Mouse (Mus musculus) brown adipose tissue, adult 24 weeks (tissue): ENCODE measurements at regions not wholly inside any gene's neighbourhood (a gene's known extent, or its start where the extent isn't known, plus 50 kb on each side); places are given as distances from the start of the nearest gene placed in this dataset.

ENCODE experiments used
- H3K27ac ChIP-seq: fragments of 200-500 bp; replicated peaks from 2 replicates; pipeline ENCODE4 v1.5.1; 2012; ENCODE audit warnings: low read depth, mild to moderate bottlenecking, low read length
- H3K4me1 ChIP-seq: fragments of 200-500 bp; 2 replicates; pipeline ENCODE4 v1.6.1; 2012; ENCODE audit warnings: low read length, mixed read lengths; ENCODE audit not compliant: control insufficient read depth, insufficient read depth, insufficient read length
- H3K4me3 ChIP-seq: fragments of 200-500 bp; 2 replicates; pipeline ENCODE4 v1.5.1; 2012; ENCODE audit warnings: low read depth, mild to moderate bottlenecking, low read length, moderate library complexity; ENCODE audit not compliant: insufficient read depth

DNA sequence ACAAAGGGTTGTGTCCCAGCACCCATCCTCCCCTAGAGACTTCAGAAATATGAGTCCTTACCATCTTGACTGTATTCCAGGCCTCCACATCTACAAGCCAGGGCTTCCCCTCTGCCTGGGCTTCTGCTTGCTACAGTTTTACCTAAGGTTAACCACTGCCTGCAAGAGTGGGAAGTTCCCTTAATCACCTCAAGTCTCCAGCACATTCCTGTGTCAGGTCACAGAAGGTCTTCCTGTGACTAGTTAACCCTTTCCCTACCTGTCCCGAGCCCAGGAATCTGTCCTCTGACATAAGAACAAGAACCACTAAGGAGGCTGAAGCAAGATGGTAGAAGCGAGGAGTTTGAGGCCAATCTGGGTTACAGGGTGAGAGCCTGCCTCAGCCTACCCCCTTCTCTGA, 80.8 kb upstream of the Chd2 start:
- Histone ChIP-seq H3K4me3 (no peak overlapping the region), H3K4me1 (no peaks in the 10 kb centered on the region; the same call in 1 of the 2 replicates), H3K27ac (no peak overlapping the region)

DNA sequence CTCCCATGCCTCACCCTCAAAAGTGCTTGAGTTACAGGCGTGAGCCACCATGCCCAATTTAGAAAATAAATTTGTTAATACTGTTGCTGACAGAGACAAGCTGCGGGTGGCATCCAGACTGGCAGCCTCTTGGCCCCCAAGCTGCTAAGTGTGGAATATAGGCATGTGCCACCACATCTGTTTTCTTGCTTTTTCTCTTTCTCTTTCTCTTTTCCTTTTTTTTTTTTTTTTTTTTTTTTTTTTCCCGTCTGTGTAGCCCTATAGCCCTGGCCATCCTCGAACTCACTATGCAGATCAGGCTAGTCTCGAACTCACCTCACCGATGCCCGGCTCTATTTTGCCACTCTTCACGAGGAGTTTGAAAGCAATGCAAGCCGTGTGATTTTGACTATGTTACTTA, 78.7 kb upstream of the Chd2 start:
- H3K27ac ChIP-seq: no peak overlapping the region
- H3K4me1 ChIP-seq: peaks cover 2% of the 10 kb centered on the region; the same call in 1 of the 2 replicates
- no peak overlapping the region for H3K4me3 ChIP-seq

DNA sequence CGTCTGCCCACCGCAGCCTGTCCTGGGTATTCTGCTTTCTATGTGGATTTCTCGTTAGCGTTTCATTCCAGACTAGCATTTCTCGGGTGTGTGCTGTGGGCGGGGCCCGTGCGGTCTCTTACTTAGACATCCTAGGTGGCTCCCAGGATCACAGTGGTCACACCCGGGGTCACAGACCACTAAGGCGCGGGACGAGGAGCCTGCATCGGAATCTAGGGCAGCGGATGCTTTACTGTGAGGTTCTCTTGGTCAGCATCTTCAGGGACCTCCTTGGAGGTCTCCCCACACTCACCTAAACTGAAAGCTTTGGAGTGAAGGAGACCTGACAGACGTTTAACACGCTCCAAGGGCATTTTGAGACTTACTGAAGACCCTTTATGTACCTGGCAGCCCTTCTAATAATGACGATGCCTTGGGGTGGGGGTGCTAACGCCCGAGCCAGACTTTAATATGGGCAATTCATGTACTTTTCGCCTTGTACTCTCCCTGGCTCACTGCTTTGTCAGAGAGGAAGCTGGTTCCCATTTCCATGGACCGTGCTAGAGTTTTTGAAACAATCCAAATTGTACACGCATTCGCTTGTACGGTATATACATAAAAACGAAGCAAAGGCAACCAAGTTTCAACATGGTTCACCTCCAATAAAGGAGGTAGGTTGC, 77.3 kb upstream of the Chd2 start:
- H3K4me1 ChIP-seq: peaks cover 2% of the 10 kb centered on the region; the same call in 1 of the 2 replicates
- H3K27ac ChIP-seq: peak overlapping the region; percentile 99
- H3K4me3 ChIP-seq: peak overlapping the region; percentile 75

DNA sequence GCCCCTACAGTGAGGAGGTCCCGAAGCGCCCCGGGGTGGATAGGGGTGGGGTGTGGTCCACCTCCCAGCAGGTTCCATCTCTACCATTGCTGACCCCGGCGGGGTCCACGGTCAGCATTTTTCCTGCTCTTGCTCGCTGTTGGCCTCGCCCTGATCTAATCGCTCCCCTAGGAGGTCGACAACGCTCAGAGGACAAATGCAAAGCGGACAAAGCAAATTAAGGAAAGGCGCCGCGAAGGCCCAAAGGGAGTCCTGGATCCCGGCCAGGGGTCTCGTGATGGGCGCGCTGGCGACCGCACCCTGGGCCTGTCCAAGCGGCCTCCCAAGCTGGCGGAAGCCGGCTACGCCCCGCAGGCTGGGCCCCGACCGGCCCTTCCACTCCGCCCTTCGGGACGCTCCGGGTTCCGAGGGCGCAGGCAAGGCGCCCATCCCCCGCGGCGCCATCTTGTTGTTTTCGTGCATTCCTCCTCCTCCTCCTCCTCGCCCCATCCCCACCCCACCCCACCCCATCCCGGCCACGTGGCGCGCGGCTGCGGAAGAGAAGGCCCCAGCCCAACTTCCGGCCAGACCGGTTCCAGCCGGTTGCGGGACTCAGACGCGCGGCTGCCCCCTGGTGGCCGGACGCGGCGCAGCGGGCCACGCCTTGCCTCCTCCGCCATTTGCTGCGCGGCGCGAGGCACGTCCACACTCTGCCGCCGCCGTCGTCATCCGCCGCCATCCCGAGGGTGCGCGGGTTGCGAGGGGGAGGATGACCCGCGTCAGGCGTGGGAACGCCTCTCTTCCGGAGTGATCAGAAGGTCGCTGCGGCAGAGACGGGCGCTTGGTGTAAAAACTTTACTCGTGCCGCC, 76.5 kb upstream of the Chd2 start:
- Histone ChIP-seq H3K27ac (peak overlapping the region; percentile 100), H3K4me1 (peaks cover 2% of the 10 kb centered on the region; the same call in 1 of the 2 replicates), H3K4me3 (peak overlapping the region; percentile 75)

DNA sequence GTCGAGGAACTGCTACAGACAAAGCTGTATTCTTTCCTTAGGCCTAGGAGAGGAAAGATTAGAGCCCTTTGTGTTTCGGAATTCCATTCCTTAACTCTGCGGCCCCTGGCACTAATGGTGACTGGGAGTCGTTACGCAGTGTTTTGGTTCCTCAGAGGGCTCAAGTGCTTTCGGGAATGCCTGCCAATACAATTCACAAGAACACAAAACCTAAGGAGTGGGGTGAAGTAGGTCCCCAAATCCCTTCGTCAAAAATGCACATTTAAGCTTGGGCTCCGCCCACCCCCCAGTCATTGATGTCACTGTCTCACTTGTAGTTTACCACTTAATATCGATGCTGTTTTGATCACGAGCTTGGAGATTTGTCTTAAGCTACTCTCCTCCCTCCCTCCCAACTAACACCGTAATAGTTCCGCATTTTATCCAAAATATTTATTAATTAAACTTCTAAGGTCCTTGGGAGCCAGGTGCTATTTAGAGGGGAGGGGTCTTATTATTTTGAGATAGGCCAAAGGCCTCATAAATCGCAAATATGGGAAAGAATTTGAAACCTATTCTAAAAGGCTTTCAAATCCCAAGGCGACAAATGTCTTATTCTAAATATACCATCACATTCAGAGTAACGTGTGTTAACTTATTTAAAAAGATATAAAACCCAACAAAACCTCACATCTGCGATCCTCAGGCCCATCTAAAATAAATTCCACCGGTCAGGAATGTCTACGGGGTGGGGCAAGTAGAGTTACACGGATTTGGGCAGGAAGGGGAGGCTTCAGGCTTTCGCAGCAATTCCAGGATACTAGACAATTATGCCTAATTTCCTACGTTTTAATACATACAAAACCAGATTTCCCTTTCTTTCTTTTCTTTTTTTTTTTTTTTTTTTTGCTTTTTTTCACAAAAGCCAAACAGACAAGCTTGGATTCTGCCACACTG, 75.6 kb upstream of the Chd2 start:
- Histone ChIP-seq H3K4me3 (peak overlapping the region; percentile 70), H3K4me1 (peaks cover 2% of the 10 kb centered on the region; the same call in 1 of the 2 replicates), H3K27ac (peak overlapping the region; percentile 100)

DNA sequence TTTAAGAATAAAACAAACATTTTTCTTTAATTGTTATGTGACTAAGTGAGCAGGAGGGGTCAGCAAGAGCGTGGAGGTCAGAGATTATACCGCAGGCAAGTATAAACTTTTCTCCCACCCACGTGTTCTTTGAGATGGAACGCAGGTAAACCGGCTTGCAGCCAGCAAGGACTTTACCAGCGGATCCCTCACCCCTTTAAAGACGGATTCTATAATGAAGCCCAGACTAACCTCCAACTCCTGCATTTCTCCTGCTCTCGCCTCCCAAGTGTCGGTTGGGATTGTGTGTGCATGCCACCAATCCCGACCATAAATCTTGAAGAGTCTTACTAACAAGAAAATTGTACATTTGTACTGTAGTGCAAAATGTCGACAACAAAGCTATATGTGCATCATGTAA, 74.4 kb upstream of the Chd2 start:
- Histone ChIP-seq H3K4me3 (no peak overlapping the region), H3K4me1 (peaks cover 2% of the 10 kb centered on the region; the same call in 1 of the 2 replicates), H3K27ac (peak overlapping the region; percentile 37)

DNA sequence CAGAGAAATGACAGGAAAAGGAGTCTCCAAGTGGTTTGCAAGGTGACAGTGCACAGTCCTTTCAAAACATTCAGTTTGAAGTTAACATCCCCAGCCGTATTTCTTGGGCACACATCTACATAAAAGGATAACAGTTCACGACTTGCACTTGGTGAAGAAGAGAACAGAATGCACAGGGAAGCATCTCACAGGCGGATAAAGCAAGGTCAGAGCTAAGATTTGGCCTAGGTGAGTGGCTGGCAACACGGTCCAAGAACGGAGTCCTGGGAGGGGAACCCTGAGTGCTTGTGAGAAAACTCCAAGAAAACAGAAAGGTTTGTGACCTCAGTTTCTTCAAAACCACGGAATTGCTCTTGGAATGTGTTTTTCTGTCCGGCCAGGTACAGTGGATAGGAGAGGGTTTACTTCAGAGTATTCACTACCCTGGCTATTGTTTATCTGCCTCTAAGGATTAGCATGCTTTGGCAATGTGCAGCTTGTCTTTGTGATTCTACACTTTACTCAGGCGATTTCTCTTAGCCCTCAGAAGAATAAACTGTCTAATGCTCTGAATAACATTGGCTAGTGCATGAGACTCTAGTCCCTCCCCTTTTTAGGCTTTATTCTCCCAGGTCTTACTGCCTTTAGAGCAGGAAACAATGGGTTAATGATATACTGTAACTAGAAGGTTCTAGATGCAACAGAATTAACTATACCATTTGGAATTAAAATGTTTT, 73.4 kb upstream of the Chd2 start:
- no peak overlapping the region for H3K4me3 ChIP-seq
- H3K27ac ChIP-seq: 0 out of 2 replicates have a peak overlapping the region, but pooled peaks have one; percentile 1
- peaks cover 2% of the 10 kb centered on the region; the same call in 1 of the 2 replicates for H3K4me1 ChIP-seq

DNA sequence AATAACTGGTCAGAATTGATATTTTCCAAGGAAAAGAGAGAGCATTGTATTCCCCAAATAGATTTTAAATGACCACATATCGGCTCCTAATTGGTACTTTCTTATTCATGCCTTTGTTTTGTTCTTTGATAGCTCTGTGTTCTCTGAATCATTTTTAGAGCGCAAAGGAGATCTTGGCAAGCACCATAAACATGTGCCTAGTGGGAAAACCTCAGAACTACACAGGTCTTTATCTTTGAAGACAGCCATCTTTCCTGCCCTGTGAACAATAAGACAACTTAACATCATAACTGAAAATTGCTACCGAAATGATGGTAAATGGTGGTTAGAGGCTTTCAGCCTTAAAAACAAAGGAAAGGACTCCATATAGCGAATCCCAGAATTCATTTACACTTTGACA, 72.7 kb upstream of the Chd2 start:
- Histone ChIP-seq H3K27ac (no peak overlapping the region), H3K4me3 (no peak overlapping the region), H3K4me1 (peaks cover 2% of the 10 kb centered on the region; the same call in 1 of the 2 replicates)

DNA sequence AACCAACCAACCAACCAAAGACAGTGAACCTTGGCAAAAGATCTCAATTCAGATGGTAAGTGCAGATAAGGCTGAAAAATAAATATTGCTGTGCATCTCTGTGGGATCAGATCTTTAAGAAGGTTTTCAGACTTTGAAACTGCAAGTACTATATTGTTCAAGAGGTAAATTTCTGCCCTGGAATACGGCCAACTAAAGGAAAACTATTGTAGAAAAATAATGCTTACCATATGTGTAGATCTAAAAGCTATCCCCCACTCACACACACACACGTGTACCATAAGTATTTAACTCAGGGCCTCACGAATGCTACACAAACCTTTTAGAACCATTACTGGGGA, 71.1 kb upstream of the Chd2 start:
- peaks cover 4% of the 10 kb centered on the region; the same call in 1 of the 2 replicates for H3K4me1 ChIP-seq
- no peak overlapping the region for H3K27ac ChIP-seq
- no peak overlapping the region for H3K4me3 ChIP-seq

DNA sequence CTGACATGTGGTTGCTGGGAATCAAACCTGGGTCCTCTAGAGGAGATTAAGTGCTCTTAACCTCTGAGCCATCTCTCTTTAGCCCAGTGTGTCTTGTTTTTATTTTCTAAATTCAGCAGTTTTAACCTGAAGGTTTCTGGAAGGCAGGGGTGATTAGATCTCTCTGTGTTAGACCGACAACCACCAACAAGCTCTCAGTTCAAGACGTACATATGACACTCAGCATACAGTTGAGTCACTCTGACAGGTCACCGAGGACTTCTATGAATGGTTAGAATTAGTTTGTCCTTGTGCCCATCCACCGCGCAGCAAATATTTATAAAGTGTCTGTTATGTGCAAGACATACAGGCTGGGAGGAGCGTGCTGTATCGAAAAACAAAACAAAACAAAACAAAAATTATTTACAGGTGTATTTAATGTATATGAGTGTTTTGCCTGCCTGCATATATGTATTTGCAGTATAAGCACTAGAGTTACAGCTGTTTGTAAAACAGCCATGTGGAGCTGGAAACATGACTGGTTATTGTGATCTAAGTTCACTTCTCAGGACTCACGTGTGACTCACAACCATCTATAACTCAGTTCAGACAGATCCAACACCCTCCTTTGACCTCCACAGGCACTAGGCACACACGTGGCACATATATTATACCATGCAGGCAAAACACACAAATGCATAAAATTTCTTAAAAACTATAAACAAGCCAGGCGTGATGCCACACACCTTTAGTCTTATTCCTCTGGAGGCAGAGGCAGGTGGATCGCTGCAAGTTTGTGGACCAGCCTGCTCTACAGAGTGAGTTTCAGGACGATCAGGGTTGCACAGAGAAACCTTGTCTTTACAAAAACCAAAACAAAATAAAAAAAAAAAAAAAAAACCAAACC, 70.5 kb upstream of the Chd2 start:
- H3K4me1 ChIP-seq: peaks cover 4% of the 10 kb centered on the region; the same call in 1 of the 2 replicates
- H3K4me3 ChIP-seq: no peak overlapping the region
- H3K27ac ChIP-seq: no peak overlapping the region

DNA sequence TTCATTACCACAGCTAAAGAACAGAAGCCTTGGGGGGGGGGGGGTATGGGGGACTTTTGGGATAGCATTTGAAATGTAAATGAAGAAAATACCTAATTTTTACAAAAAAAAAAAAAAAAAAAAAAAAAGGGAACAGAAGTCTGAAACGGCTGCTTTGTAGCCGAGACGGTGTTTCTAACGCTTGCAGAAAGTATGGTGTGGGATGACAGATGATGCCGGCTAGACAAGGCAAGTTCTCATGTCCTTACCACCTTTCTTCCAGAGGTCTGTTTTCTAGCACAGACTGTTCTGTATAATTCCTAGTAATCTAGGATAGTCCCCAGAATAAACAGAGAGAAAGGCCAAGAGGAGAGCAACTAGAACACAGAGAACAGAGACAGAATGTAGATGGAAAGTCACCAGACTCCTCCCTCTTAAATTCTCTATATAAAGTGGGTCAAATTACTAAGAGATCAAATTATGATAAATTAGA, 67.2 kb upstream of the Chd2 start:
- Histone ChIP-seq H3K4me3 (peak overlapping the region; percentile 31; the same call in 1 of the 2 replicates), H3K27ac (peak overlapping the region; percentile 82; the same call in 1 of the 2 replicates)

DNA sequence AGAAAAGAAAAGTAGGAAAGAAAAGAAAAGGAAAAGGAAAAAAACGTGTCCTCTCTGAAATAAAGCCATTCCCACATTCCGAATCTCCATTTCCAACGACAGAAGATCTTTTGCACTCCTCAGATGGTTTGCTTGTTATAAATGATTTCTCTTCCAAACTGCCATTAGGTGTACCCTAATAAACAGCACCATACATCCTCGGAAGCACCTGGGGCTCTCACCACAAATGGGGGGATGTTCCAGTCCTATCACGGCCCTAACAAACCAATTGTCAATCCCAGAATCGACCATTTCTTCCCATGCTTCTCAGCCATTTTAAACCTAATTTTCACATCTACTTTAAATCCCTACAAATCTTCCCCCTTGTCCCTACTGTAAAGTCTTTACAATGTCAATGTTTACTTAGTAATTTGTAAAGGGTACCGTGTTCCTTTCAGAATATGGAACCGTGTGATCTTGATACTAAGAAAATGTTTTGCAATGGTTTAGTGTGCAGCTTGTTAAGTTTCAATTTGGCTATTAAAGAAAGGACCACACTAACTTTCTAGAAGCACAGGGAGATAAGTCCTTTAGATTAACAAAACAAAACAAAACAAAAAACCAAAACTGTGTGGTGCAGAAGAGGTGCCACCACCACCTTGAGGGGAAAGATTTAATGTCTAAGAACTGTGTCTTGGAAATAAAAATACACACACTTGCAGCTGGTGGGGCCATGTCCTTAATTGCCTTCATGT, 66.6 kb upstream of the Chd2 start:
- peaks cover 2% of the 10 kb centered on the region; the same call in 1 of the 2 replicates for H3K4me1 ChIP-seq
- H3K4me3 ChIP-seq: peak overlapping the region; percentile 26
- H3K27ac ChIP-seq: peak overlapping the region; percentile 96

More for the DNA sequence above, 67.2 kb upstream of the Chd2 start:
- H3K4me1 ChIP-seq: peaks cover 2% of the 10 kb centered on the region; the same call in 1 of the 2 replicates
